Mouse (Mus musculus) bone marrow, adult 2 months (tissue): ENCODE data around the gene Marcksl1. TPM values are rescaled to one million over a fixed set of nuclear protein-coding genes. Genes with fewer than 3 reads are reported as not detected.

ENCODE experiments used
- H3K27ac ChIP-seq: fragments of 200-500 bp; 2 replicates; pipeline ENCODE4 v1.5.1; 2012; ENCODE audit warnings: low read depth, mild to moderate bottlenecking, control low read depth, inconsistent platforms, low read length; ENCODE audit not compliant: control insufficient read depth, poor library complexity, insufficient read depth
- H3K4me1 ChIP-seq: fragments of 200-500 bp; 2 replicates; pipeline ENCODE4 v1.6.1; 2011; ENCODE audit warnings: low read length; ENCODE audit not compliant: control insufficient read depth, insufficient read depth
- H3K4me3 ChIP-seq: fragments of 200-500 bp; replicated peaks from 2 replicates; pipeline ENCODE3; 2011; ENCODE audit warnings: mild to moderate bottlenecking, low read depth, low read length, control low read depth; ENCODE audit not compliant: control insufficient read depth
- CTCF ChIP-seq: fragments of 200-500 bp; IDR thresholded peaks from 2 replicates; pipeline ENCODE4 v1.5.1; 2011; ENCODE audit warnings: low read length, control low read depth; ENCODE audit not compliant: control insufficient read depth, insufficient read depth
- POLR2A ChIP-seq: fragments of 200-500 bp; IDR thresholded peaks from 2 replicates; pipeline ENCODE4 v1.6.1; 2011; ENCODE audit warnings: low read depth, mild to moderate bottlenecking, control low read depth, low read length, borderline replicate concordance; ENCODE audit not compliant: control insufficient read depth
- WGBS: fragments of 180-500 bp; shearing (Covaris S2); methylation state at CpG from one replicate; pipeline ENCODE4 v1.1.7; 2018; 5-methylcytosine and 5-hydroxymethylcytosine counted together
- polyA plus RNA-seq: library from polyadenylated mRNA; stranded (reverse); fragments of >200 nt; gene quantifications from 2 replicates; pipeline ENCODE4 v1.2.4, GENCODE M21; 2011; ENCODE audit warnings: low replicate concordance; ENCODE audit not compliant: missing spikeins, insufficient read depth, insufficient read length

The Marcksl1 gene
- polyA plus RNA-seq, 1 experiment = 53.8 TPM

- 11% methylated on average over 16 of the region's 16 CpGs for WGBS
- peaks cover 6% of the 10 kb centered on the region for H3K4me1 ChIP-seq
- 0 out of 2 replicates have a peak overlapping the region, but pooled peaks have one; percentile 28 for H3K27ac ChIP-seq
- peak overlapping the region; percentile 7 for H3K4me3 ChIP-seq
- peak; percentile 70 for TF ChIP-seq CTCF
- no peak for TF ChIP-seq POLR2A
Observed at GRCm38 (mm10) chr4:129495672-129496562, 17.5 kb upstream of the Marcksl1 start.

GRCm38 (mm10) chr4:129496631-129497030 lies 16.8 kb upstream of the Marcksl1 start:
- Histone ChIP-seq H3K4me1 (peaks cover 6% of the 10 kb centered on the region), H3K27ac (0 out of 2 replicates have a peak overlapping the region, but pooled peaks have one; percentile 28)

GRCm38 (mm10) chr4:129498941-129499340 lies 14.4 kb upstream of the Marcksl1 start:
- WGBS = 73% methylated on average over 3 of the region's 3 CpGs
- H3K4me3 ChIP-seq = no peak overlapping the region
- peaks cover 6% of the 10 kb centered on the region for H3K4me1 ChIP-seq
- TF ChIP-seq CTCF (no peak), POLR2A (no peak)
- no peak overlapping the region for H3K27ac ChIP-seq

More at GRCm38 (mm10) chr4:129496631-129497030, 16.8 kb upstream of the Marcksl1 start:
- peak overlapping the region; percentile 7 for H3K4me3 ChIP-seq
- TF ChIP-seq CTCF = peak; percentile 0; the same call in 1 of the 2 replicates
- no peak for TF ChIP-seq POLR2A
- WGBS = 2% methylated on average over 6 of the region's 6 CpGs

GRCm38 (mm10) chr4:129500017-129500416 lies 13.4 kb upstream of the Marcksl1 start:
- Histone ChIP-seq H3K27ac (peak overlapping the region; percentile 91; the same call in 1 of the 2 replicates), H3K4me3 (no peak overlapping the region)
- WGBS = 80% methylated on average over 8 of the region's 8 CpGs

GRCm38 (mm10) chr4:129500607-129501566 lies 12.5 kb upstream of the Marcksl1 start:
- Histone ChIP-seq H3K27ac (peak overlapping the region; percentile 91), H3K4me1 (peaks cover 6% of the 10 kb centered on the region), H3K4me3 (peak overlapping the region; percentile 75)
- WGBS = 2% methylated on average over 48 of the region's 49 CpGs
- TF ChIP-seq POLR2A (peak; percentile 80; the same call in 1 of the 2 replicates), CTCF (no peak)

More at GRCm38 (mm10) chr4:129500017-129500416, 13.4 kb upstream of the Marcksl1 start:
- TF ChIP-seq CTCF = no peak
- TF ChIP-seq POLR2A = no peak
- H3K4me1 ChIP-seq = peaks cover 6% of the 10 kb centered on the region

- no peak overlapping the region for H3K4me3 ChIP-seq
- no peaks in the 10 kb centered on the region; the same call in 1 of the 2 replicates for H3K4me1 ChIP-seq
- no peak overlapping the region for H3K27ac ChIP-seq
- WGBS = 53% methylated on average over 9 of the region's 9 CpGs
- TF ChIP-seq CTCF (no peak), POLR2A (no peak)
Observed at GRCm38 (mm10) chr4:129502327-129502888, 11.0 kb upstream of the Marcksl1 start.

GRCm38 (mm10) chr4:129502901-129503444 lies 10.4 kb upstream of the Marcksl1 start:
- WGBS = 37% methylated on average over 11 of the region's 11 CpGs
- Histone ChIP-seq H3K27ac (no peak overlapping the region), H3K4me1 (peaks cover 1% of the 10 kb centered on the region; the same call in 1 of the 2 replicates)

More at GRCm38 (mm10) chr4:129502901-129503444, 10.4 kb upstream of the Marcksl1 start:
- no peak overlapping the region for H3K4me3 ChIP-seq
- TF ChIP-seq CTCF (no peak), POLR2A (no peak)
